Mouse (Mus musculus): ENCODE measurements at regions not wholly inside any gene's neighbourhood (a gene's known extent, or its start where the extent isn't known, plus 50 kb on each side); places are given as distances from the start of the nearest gene placed in this dataset.

GRCm38 (mm10) chr2:56196449-56196848 lies 760.7 kb downstream of the Kcnj3 start:
- TF ChIP-seq EP300 (IDR thresholded peaks at IDR 0.05; ENCODE audit: low read depth) (no peak), CTCF (IDR thresholded peaks at IDR 0.05; ENCODE audit: low read depth) (no peak)
- ATAC-seq (ENCODE audit: insufficient read depth, low read depth) (no peak), DNase-seq (ENCODE audit: low spot score) (no peak)
- H3K4me3 ChIP-seq (ENCODE audit: low read depth, low read length): no peak overlapping the region
- H3K9me3 ChIP-seq (replicated peaks; ENCODE audit: control insufficient read depth, low read length): no peaks in the 10 kb centered on the region
- H3K36me3 ChIP-seq (replicated peaks; ENCODE audit: control insufficient read depth, insufficient read depth, low read length): no peaks in the 10 kb centered on the region
- H3K4me2 ChIP-seq (ENCODE audit: low read depth, low read length): no peak overlapping the region
- no peaks in the 10 kb centered on the region for H3K4me1 ChIP-seq (ENCODE audit: control insufficient read depth, insufficient read depth)
- H3K27me3 ChIP-seq (ENCODE audit: control insufficient read depth, insufficient read depth, low read length): no peaks in the 10 kb centered on the region
- H3K27ac ChIP-seq (ENCODE audit: low read depth): no peak overlapping the region
- H3K9ac ChIP-seq (replicated peaks; ENCODE audit: low read depth, low read length): no peak overlapping the region
- WGBS: 62% methylated on average over 8 of the region's 8 CpGs

GRCm38 (mm10) chr2:56227476-56227875 lies 791.7 kb downstream of the Kcnj3 start:
- ATAC-seq (ENCODE audit: insufficient read depth, low read depth): no peak
- no peaks in the 10 kb centered on the region for H3K27me3 ChIP-seq (ENCODE audit: control insufficient read depth, insufficient read depth, low read length)
- no peak for DNase-seq (ENCODE audit: low spot score)
- 72% methylated on average over 7 of the region's 7 CpGs for WGBS
- TF ChIP-seq CTCF (IDR thresholded peaks at IDR 0.05; ENCODE audit: low read depth) (no peak), EP300 (IDR thresholded peaks at IDR 0.05; ENCODE audit: low read depth) (no peak)
- no peak overlapping the region for H3K27ac ChIP-seq (ENCODE audit: low read depth)
- H3K36me3 ChIP-seq (replicated peaks; ENCODE audit: control insufficient read depth, insufficient read depth, low read length): no peaks in the 10 kb centered on the region
- no peak overlapping the region for H3K9ac ChIP-seq (replicated peaks; ENCODE audit: low read depth, low read length)
- H3K9me3 ChIP-seq (replicated peaks; ENCODE audit: control insufficient read depth, low read length): no peaks in the 10 kb centered on the region
- no peaks in the 10 kb centered on the region for H3K4me1 ChIP-seq (ENCODE audit: control insufficient read depth, insufficient read depth)
- no peak overlapping the region for H3K4me3 ChIP-seq (ENCODE audit: low read depth, low read length)
- H3K4me2 ChIP-seq (ENCODE audit: low read depth, low read length): no peak overlapping the region

GRCm38 (mm10) chr2:56233042-56233441 lies 797.3 kb downstream of the Kcnj3 start:
- no peak for ATAC-seq (ENCODE audit: insufficient read depth, low read depth)
- H3K4me1 ChIP-seq (ENCODE audit: control insufficient read depth, insufficient read depth): no peaks in the 10 kb centered on the region
- no peak overlapping the region for H3K4me2 ChIP-seq (ENCODE audit: low read depth, low read length)
- H3K27ac ChIP-seq (ENCODE audit: low read depth): no peak overlapping the region
- TF ChIP-seq EP300 (IDR thresholded peaks at IDR 0.05; ENCODE audit: low read depth) (no peak), CTCF (IDR thresholded peaks at IDR 0.05; ENCODE audit: low read depth) (no peak)
- WGBS: 62% methylated on average over 1 of the region's 1 CpGs
- no peak overlapping the region for H3K4me3 ChIP-seq (ENCODE audit: low read depth, low read length)
- H3K9ac ChIP-seq (replicated peaks; ENCODE audit: low read depth, low read length): no peak overlapping the region
- no peaks in the 10 kb centered on the region for H3K9me3 ChIP-seq (replicated peaks; ENCODE audit: control insufficient read depth, low read length)
- no peaks in the 10 kb centered on the region for H3K27me3 ChIP-seq (ENCODE audit: control insufficient read depth, insufficient read depth, low read length)
- H3K36me3 ChIP-seq (replicated peaks; ENCODE audit: control insufficient read depth, insufficient read depth, low read length): no peaks in the 10 kb centered on the region
- DNase-seq (ENCODE audit: low spot score): no peak

GRCm38 (mm10) chr2:56257044-56257954 lies 821.5 kb downstream of the Kcnj3 start:
- TF ChIP-seq EP300 (IDR thresholded peaks at IDR 0.05; ENCODE audit: low read depth) (no peak), CTCF (IDR thresholded peaks at IDR 0.05; ENCODE audit: low read depth) (no peak)
- Histone ChIP-seq H3K27me3 (ENCODE audit: control insufficient read depth, insufficient read depth, low read length) (no peaks in the 10 kb centered on the region), H3K9ac (replicated peaks; ENCODE audit: low read depth, low read length) (no peak overlapping the region), H3K9me3 (replicated peaks; ENCODE audit: control insufficient read depth, low read length) (no peaks in the 10 kb centered on the region), H3K4me2 (ENCODE audit: low read depth, low read length) (no peak overlapping the region), H3K27ac (ENCODE audit: low read depth) (no peak overlapping the region), H3K36me3 (replicated peaks; ENCODE audit: control insufficient read depth, insufficient read depth, low read length) (no peaks in the 10 kb centered on the region), H3K4me3 (ENCODE audit: low read depth, low read length) (no peak overlapping the region), H3K4me1 (ENCODE audit: control insufficient read depth, insufficient read depth) (no peaks in the 10 kb centered on the region)
- WGBS: 64% methylated on average over 10 of the region's 10 CpGs
- ATAC-seq (ENCODE audit: insufficient read depth, low read depth) (no peak), DNase-seq (ENCODE audit: low spot score) (no peak)

- Histone ChIP-seq H3K9me3 (replicated peaks; ENCODE audit: control insufficient read depth, low read length) (no peaks in the 10 kb centered on the region), H3K36me3 (replicated peaks; ENCODE audit: control insufficient read depth, insufficient read depth, low read length) (no peaks in the 10 kb centered on the region), H3K4me1 (ENCODE audit: control insufficient read depth, insufficient read depth) (no peaks in the 10 kb centered on the region), H3K4me3 (ENCODE audit: low read depth, low read length) (no peak overlapping the region), H3K4me2 (ENCODE audit: low read depth, low read length) (no peak overlapping the region), H3K27me3 (ENCODE audit: control insufficient read depth, insufficient read depth, low read length) (no peaks in the 10 kb centered on the region), H3K27ac (ENCODE audit: low read depth) (no peak overlapping the region), H3K9ac (replicated peaks; ENCODE audit: low read depth, low read length) (no peak overlapping the region)
- ATAC-seq (ENCODE audit: insufficient read depth, low read depth) (no peak), DNase-seq (ENCODE audit: low spot score) (no peak)
- no peak for TF ChIP-seq EP300 (IDR thresholded peaks at IDR 0.05; ENCODE audit: low read depth)
- TF ChIP-seq CTCF (IDR thresholded peaks at IDR 0.05; ENCODE audit: low read depth): no peak
- 65% methylated on average over 2 of the region's 2 CpGs for WGBS
Observed at GRCm38 (mm10) chr2:56304920-56305319, 818.9 kb downstream of the Nr4a2 start.

GRCm38 (mm10) chr2:56321692-56322091 lies 802.1 kb downstream of the Nr4a2 start:
- Histone ChIP-seq H3K4me2 (ENCODE audit: low read depth, low read length) (no peak overlapping the region), H3K4me1 (ENCODE audit: control insufficient read depth, insufficient read depth) (no peaks in the 10 kb centered on the region), H3K9ac (replicated peaks; ENCODE audit: low read depth, low read length) (no peak overlapping the region), H3K27me3 (ENCODE audit: control insufficient read depth, insufficient read depth, low read length) (no peaks in the 10 kb centered on the region), H3K9me3 (replicated peaks; ENCODE audit: control insufficient read depth, low read length) (no peaks in the 10 kb centered on the region), H3K4me3 (ENCODE audit: low read depth, low read length) (no peak overlapping the region), H3K27ac (ENCODE audit: low read depth) (no peak overlapping the region), H3K36me3 (replicated peaks; ENCODE audit: control insufficient read depth, insufficient read depth, low read length) (no peaks in the 10 kb centered on the region)
- DNase-seq (ENCODE audit: low spot score): no peak
- no peak for ATAC-seq (ENCODE audit: insufficient read depth, low read depth)
- TF ChIP-seq EP300 (IDR thresholded peaks at IDR 0.05; ENCODE audit: low read depth) (no peak), CTCF (IDR thresholded peaks at IDR 0.05; ENCODE audit: low read depth) (no peak)
- 79% methylated on average over 7 of the region's 7 CpGs for WGBS

All from heart, postnatal 0 days (tissue).